20 mouse cellular contexts compared by ENCODE assay signal in the genomic region with DNA sequence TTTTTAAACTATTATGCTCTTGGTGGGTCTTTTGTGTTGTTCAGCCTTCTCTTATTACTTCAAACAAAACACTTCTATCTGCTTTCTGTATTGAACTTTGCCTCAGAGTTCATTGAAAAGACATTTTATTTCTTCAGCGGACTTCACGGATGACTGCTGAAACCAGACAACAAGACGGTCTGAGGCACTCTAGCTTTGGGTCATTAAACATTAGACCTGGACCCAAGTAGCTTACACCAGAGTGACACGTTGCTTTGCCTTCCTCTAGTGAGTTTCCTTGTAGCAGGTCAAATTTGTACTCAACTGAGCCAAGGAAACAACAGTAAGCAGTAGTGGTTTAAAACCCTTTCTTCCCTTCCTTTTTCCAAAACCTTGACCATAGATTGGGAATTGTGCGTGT. TPM values are rescaled to one million over a fixed set of nuclear protein-coding genes. Genes with fewer than 3 reads are reported as not detected.
"Had no signal": no experiment of that assay in that cellular context is flagged by ENCODE, and none has a peak within 500 bp of the region (broad histone marks: within the 10 kb centered on the region; RNA-seq: fewer than 3 reads in every experiment).

No protein-coding gene starts in this region.

- H3K4me1 ChIP-seq: stomach, embryonic 15.5 days had no signal

- H3K9me3 ChIP-seq: liver, embryonic 13.5 days; megakaryocyte, embryonic 14.5 days; midbrain, embryonic 10.5 days; midbrain, embryonic 13.5 days; neural tube, embryonic 13.5 days; stomach, embryonic 15.5 days had no signal

- H3K4me2 ChIP-seq: liver, embryonic 13.5 days; lung, embryonic 14.5 days; midbrain, embryonic 13.5 days; neural tube, embryonic 13.5 days; stomach, embryonic 15.5 days had no signal

- H3K4me3 ChIP-seq: liver, embryonic 13.5 days; megakaryocyte, embryonic 14.5 days; midbrain, embryonic 10.5 days; midbrain, embryonic 13.5 days; myocyte; neural tube, embryonic 13.5 days; stomach, embryonic 15.5 days had no signal

- DNase-seq: layer of hippocampus, postnatal 36 days; liver, embryonic 13.5 days; lung, embryonic 14.5 days; retina, postnatal 1 day; right cerebral cortex, postnatal 25 days; spleen, adult 18-20 months; thymus, postnatal 36 days had no signal

- H3K27ac ChIP-seq: hindbrain, postnatal 0 days; liver, embryonic 13.5 days; midbrain, embryonic 10.5 days; midbrain, embryonic 13.5 days; neural tube, embryonic 13.5 days; stomach, embryonic 15.5 days had no signal

- H3K27me3 ChIP-seq: liver, embryonic 13.5 days; megakaryocyte, embryonic 14.5 days; midbrain, embryonic 13.5 days; neural tube, embryonic 13.5 days; stomach, embryonic 15.5 days had no signal

- ATAC-seq: hindbrain, postnatal 0 days; inflammation-experienced regulatory T-cells, adult 6 months; intestine, embryonic 16.5 days; lung, postnatal 0 days; midbrain, embryonic 13.5 days; midbrain, embryonic 16.5 days had no signal

- H3K9ac ChIP-seq: liver, embryonic 13.5 days; lung, embryonic 14.5 days; midbrain, embryonic 13.5 days; neural tube, embryonic 13.5 days; stomach, embryonic 15.5 days had no signal

RNA-seq across cellular contexts. Expression of gene Casq1, which starts 51.8 kb away (rescaled TPM):
- total RNA-seq: monocyte, adult 5-6 weeks; neutrophil, adult 5-6 weeks had no signal
- polyA plus RNA-seq: inflammation-experienced regulatory T-cells, adult 6 months had no signal
